Mouse (Mus musculus) adrenal gland, postnatal 14 days (tissue): ENCODE measurements at regions not wholly inside any gene's neighbourhood (a gene's known extent, or its start where the extent isn't known, plus 50 kb on each side); places are given as distances from the start of the nearest gene placed in this dataset.

Source experiments
- DNase-seq: peaks from one replicate; pipeline ENCODE4 v3.0.0; 2021; ENCODE audit warnings: mixed read lengths

DNA sequence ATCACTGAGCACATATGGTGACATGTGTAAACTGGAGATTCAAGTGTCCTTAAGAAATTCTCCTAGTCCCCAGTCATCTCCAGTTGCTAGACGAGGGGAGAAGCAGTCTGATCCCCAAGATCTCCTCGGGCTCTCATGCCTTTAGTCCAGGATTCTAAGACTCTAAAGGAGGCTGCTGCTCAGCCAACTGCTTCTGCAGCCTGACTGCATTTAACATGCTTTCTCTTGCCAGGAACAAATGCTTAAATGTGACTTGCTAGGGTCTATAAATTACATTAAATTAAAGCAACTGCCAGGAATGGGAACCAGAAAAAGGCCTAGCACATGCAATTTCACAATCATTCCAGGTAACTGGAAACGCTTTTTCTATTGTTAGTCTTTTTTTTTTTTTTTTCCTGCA lies 599.8 kb upstream of the Gcfc2 start:
- no peak for DNase-seq

DNA sequence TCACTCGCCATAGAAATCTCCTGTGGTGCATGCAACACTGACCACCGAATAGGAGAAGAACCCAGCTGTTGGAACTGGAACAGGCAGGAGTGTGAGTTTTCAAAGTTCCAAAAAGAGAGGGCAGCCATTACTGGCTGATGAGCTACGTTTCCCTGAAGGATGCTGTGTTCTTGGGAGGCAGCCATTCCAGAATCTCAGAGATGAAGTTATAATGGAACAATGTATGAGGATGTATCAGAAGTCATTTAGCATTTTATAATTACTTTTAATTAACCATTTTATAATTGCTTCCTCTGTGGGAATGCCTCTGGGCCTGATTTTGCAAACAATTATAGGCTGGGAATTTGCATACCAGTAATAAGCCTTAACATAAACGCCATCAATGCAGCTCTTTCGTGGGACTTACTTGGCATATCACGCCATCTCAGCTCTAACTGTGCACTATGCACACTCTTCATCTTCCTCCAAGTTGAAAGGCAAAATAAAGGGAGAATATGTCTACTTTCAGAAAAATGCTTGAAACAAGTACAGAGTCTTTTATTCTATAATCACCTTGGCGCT lies 559.4 kb upstream of the Gcfc2 start:
- no peak for DNase-seq

DNA sequence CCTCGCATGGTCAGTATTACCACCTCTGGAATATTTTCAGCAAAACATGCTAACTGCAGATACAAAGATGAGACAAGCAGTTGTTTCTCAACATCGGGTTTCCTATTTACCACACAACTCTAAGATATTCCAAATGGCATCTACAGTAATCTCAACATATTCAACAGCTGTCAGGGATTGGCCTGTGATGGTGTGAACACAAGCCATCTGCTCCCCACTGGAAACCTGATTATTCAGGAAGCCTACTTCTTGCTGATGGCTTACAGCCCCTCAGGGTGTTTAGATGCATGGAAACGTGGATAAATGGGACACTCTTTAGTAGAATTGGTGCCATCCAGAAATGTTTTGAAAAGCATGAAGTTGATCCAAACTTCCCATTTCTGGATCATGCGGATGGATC lies 535.0 kb upstream of the Gcfc2 start:
- DNase-seq = no peak

DNA sequence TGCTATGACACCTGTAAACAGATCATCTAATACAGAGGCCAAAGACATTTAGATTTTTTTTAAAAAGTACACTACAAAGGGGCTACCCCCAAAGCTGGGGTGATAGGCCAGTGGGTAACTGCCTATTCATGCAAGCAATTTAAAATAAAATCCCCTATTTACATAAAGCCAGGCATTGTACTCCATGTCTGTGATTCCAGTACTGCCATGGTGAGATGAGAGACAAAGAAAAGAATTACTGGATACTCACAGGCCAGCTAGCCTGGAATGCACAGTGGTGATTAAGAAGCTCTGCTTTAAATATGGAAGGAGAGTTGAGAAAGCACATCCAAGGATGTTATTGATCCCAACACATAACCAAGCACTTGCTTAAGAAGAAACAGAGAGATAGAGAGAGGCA lies 520.3 kb upstream of the Gcfc2 start:
- no peak for DNase-seq

GRCm38 (mm10) chr6:81413611-81414010 lies 509.9 kb upstream of the Gcfc2 start:
- DNase-seq = no peak

DNA sequence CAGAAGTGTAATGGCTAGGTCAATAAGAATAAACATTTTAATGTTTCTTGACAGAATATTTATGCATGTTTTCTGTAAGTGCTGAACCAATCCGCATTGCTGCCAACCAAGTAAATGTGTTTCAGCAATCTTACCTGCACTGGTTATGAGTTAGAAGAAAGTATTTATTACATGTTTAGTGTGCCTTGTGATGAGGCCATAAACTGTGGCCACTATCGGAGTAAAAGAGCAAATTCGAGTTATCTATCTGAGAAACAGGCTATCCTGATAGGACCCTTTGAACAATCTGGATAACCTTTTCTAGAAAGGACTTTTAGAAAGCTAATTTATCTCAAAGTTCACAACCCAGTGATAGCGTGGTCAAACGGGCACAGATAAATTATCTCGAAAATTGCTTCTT lies 488.7 kb upstream of the Gcfc2 start:
- no peak for DNase-seq

DNA sequence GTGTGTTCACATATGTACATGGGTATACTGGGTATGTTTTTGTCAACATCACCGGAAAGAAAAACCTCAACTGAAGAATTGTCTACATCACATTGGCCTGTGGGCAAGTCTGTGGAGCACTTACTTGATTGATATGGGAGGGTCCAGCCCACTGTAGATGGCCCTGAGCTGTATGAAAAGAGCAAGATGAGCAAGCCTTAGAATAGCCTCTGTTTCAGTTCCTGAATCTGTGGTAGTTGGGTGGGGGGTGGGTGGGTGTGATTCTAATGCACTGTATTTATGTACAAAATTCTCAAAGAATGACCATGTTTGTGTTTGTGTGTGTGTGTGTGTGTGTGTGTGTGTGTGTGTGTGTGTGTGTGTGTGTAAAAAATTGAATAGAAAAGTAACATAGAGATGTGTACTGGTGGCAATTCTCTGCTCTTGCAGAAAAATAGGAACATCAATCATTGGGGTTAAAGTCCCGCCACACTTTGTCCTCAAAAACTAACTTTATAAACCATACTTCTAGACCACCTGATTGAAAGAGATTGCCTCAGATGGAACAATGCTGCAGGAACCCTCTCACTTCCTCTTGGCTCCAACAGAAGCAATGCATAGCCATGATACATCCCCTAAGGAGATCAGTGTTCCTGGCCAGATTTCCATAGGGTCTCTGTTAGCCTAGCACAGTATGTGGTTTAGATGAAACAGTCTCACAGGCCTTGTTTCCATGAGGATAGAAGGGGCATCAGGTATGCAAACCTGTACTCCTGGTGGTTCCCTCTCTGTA lies 484.3 kb upstream of the Gcfc2 start:
- DNase-seq = no peak

DNA sequence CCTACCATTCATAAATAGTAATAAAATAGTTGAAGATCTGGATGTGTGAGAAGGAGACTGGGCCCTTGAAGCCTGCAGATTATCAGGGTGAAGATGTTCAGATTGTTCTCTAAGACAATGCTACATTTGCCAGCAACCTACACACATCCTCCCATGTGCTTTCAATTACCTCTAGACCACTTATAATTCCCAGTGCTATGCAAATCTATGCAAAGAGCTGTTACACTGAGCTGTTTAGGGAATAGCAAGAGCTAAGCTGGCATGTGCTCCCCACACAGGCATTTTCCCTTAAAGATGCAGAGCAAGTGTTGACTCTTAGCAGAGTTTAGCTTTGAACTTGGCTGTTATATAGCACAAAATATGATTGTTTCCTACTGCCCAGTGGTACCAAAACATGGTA lies 482.1 kb upstream of the Gcfc2 start:
- DNase-seq = no peak

DNA sequence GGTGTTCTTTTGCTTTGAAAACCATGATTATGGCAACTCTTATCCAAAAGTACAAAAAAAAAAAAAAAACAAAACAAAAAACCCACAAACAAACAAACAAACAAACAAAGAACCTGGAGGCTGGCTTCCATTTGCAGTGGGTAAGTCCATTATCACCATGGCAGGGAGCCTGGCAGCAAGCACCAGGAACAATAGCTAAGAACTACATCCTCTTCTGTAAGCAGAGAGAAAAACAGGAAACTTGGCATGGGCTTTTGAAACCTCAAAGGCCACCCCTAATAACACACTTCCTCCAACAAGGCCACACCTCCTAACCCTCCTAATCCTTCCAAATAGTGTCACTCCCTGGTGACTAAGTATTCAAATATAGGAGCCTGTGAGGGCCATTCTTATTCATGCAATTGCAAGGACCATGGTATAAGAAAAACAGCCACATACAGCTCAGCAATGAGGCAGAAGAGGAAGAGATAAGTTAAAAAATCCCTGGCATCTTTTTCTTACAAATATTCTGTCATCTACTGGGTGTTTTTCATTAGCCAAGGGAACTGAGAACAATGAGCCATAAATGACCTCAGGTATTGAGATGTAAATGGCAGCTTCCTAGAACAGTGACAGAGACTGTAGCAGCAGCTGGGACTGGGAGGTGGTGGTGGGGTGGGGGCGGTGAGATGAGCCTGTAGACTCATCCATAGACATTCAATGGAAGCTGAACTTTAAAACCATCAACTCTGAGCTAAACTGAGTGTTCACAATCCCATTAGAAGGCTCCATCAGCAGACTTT lies 477.3 kb upstream of the Gcfc2 start:
- DNase-seq = no peak

- DNase-seq = no peak
These were observed 475.8 kb upstream of the Gcfc2 start for GRCm38 (mm10) chr6:81447701-81448100.

DNA sequence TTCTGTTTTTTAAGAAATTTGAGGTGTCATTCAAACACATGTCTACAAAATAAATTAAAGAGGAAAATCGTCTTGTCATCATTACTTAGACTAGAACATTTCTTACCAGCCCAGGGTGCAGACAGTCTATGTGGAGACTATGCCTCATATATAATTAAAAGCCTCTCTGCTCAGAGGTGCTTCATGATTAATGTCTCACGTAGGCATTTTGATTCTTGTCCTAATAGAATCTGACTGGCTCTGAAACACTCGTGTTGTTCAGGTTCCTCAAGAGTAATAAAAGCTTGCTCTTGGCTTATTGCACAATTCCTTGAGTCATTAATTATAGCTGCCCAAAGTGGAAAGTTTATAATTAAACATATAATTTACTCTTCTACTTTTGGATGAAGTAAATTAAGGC lies 475.1 kb upstream of the Gcfc2 start:
- no peak for DNase-seq

GRCm38 (mm10) chr6:81461095-81461494 lies 462.4 kb upstream of the Gcfc2 start:
- no peak for DNase-seq

GRCm38 (mm10) chr6:81464442-81464841 lies 459.0 kb upstream of the Gcfc2 start:
- DNase-seq = no peak

DNA sequence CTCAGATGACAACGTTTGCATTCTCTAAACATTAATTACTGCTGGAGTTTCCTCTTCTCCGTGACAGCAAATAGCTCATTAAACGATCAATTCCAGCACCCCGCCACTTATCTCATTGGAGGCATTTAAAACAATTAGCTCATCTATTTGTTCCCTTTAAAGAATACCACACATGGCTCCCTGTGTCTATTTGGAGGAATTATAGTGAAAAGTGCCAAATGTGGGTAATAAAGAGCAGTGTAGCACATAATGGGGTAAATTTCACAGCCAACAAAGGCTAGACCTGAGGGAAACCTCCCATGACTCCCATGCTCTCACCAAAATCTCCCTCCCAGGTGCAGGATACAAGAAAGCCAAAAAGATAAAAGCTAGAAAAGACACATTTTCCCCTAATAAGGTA lies 456.9 kb upstream of the Gcfc2 start:
- no peak for DNase-seq

DNA sequence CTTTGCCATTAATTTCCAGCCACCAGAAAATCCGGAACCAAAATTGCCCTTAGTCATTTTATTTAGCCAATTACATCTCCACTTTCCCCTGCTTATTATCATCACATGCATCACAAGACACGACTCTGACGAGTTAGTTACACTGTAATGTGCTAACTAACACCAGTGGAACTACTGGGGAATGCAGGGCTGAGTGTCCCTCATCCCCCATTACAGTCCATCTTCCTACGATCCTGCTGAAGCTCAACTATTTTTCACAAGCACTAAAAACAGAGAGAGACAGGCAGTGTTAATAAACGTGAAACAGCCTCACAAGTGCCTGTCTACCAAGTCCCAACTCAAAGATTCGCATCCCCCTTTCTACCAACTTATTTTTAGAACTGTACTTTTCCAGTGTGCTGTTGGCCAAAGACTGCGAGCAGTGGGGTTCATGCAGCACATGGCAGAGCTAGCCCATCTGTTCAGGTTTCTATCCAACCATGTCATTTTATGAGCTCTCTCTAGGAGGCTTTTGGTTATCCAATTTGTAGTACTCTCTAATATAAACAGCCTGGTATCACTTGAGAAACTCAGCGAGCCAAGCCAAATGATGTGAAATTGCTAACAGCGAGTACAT lies 452.0 kb upstream of the Gcfc2 start:
- no peak for DNase-seq

DNA sequence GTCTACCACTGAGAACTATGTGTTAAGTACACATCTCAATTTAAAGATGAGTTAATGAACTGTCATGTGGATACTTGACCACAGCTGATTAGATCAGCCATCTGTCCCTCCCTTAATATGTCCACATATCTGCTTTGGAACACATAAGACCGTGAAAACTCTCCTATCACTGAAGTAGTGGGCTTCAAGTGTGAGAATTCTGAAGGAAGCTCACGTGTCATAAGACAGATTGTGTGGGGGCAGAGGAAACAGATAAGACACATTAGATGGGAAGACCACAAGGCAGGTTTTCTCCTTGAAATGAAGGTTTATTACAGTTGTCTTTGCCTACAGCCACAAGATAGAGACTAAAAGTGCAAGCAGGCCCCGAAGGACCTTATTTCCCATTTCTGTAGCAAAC lies 451.0 kb upstream of the Gcfc2 start:
- DNase-seq = no peak

GRCm38 (mm10) chr6:81474786-81475185 lies 448.7 kb upstream of the Gcfc2 start:
- DNase-seq = no peak

GRCm38 (mm10) chr6:81487006-81487405 lies 436.5 kb upstream of the Gcfc2 start:
- no peak for DNase-seq

DNA sequence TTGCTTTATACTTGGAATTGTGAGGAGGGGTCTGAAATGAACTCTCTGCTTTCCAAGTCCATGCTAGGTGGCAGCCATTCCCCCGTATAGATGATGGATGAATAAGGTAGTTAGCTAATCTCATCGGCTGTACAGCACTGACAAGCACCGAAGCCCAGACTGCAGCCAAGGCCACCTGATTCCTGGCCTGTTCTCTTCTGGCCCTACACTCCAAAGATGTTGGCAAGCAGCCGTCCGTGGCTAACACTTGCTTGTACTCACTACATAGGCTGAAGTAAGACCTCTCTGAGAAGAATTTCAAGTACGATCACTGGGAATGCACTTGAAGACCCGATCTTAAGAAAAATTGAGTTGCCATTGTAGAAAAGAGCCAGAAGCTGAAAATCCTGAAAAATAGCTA lies 427.2 kb upstream of the Gcfc2 start:
- peak; percentile 4 for DNase-seq

- no peak for DNase-seq
These were observed 406.3 kb upstream of the Gcfc2 start for GRCm38 (mm10) chr6:81517185-81517584.

DNA sequence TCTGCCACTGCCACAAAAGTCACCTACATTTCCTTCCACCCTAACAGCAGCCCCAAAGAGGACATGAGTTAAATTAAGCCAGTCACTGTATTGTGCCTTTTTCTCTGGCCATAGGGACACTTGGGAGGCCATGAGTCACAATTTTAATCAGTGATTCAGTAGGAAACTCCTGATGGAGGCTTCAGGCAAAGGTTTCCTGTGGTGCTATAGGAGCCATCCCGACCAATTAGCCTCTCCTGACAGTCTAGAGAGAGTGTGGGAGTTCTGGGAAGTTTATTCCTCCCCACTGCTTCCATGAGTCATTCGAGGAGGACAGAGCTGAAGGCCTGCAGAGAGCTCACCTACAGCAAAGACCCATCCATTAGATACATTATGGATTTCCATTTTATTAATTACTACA lies 361.2 kb upstream of the Gcfc2 start:
- DNase-seq = no peak

DNA sequence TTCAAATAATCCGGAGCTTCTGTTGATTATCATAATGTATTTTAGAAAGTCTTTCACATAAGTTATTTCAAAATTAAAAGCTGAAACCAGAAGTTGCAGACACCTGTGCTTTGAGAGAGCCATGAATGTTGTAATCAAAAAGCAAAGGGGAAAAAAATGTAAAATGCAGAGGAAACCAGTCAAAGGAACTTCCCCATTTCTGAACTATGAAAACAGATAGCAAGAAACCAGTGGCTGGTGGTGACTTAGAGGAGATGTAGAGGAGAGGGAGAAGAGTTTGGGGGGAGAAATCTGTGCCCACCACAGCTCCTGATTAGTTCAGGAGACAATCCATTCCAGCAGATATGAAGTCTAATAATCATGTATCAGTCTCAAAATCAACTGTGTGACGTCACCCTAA lies 360.3 kb upstream of the Gcfc2 start:
- no peak for DNase-seq

- no peak for DNase-seq
These were observed 359.2 kb upstream of the Gcfc2 start for GRCm38 (mm10) chr6:81564295-81564694.
